Comparison of ENCODE assay signal across 15 mouse cellular contexts in the genomic region with DNA sequence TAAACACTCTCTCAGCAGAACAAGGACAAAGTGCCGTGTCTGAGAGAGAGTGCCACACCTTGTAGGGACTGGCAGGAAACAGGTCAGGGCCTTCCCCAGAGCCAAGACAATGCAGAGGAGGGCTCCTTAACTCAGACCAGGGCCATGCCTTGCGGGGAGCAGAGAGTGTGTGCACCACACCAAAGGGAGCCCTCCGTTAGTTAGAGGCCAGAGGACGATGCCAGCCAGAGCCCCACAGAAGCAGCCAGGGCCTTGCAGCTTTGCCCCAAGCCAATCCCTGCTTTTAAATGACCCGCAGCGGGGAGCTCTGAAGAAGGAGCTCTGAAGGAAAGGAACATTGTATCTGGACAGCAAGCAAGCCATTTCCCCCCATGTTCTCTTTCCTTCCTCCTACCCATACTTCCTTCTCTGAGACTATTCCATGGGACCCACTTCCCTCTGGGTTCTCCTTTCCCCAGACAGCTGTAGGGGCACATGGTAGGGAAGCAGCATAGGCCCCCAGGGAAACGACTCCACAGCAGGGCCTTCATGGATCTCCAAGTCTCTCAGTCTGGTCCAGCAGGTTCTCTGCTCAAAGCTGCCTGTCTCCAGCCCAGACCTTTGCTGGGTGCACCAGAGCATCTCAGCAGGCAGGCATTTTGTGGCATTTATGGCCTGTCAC. TPM values are rescaled to one million over a fixed set of nuclear protein-coding genes. Genes with fewer than 3 reads are reported as not detected.
A peak's percentile ranks its signal among the peaks of the same experiment; 100 is the strongest.
DNase-seq lines count a peak whose midpoint lies in the region; ATAC-seq and TF ChIP-seq lines count a peak whose summit lies in the region.
"Had no signal": no experiment of that assay in that cellular context is flagged by ENCODE, and none has a peak within 500 bp of the region (broad histone marks: within the 10 kb centered on the region; RNA-seq: fewer than 3 reads in every experiment).

No protein-coding gene starts in this region.

- TF ChIP-seq CTCF in heart, postnatal 0 days (IDR thresholded peaks at IDR 0.05; ENCODE audit: low read depth), result no peak
- no peak for TF ChIP-seq CTCF in midbrain, postnatal 0 days (IDR thresholded peaks at IDR 0.05)

- 77% methylated on average over 7 of the region's 7 CpGs for WGBS in embryonic facial prominence, embryonic 13.5 days
- WGBS in embryonic facial prominence, embryonic 10.5 days, result 82% methylated on average over 7 of the region's 7 CpGs
- 68% methylated on average over 7 of the region's 7 CpGs for WGBS in heart, postnatal 0 days
- 80% methylated on average over 7 of the region's 7 CpGs for WGBS in hindbrain, embryonic 13.5 days
- WGBS in midbrain, postnatal 0 days, result 84% methylated on average over 7 of the region's 7 CpGs

- no peaks in the 10 kb centered on the region for H3K9me3 ChIP-seq in embryonic facial prominence, embryonic 13.5 days
- H3K9me3 ChIP-seq in embryonic facial prominence, embryonic 10.5 days, result no peaks in the 10 kb centered on the region
- no peaks in the 10 kb centered on the region for H3K9me3 ChIP-seq in heart, postnatal 0 days (replicated peaks; ENCODE audit: control insufficient read depth, low read length)
- no peaks in the 10 kb centered on the region for H3K9me3 ChIP-seq in hindbrain, embryonic 13.5 days
- H3K9me3 ChIP-seq in midbrain, postnatal 0 days (ENCODE audit: low read length), result no peaks in the 10 kb centered on the region
- H3K9me3 ChIP-seq: kidney, embryonic 15.5 days had no signal

- H3K36me3 ChIP-seq in embryonic facial prominence, embryonic 13.5 days, result peaks cover 92% of the 10 kb centered on the region
- H3K36me3 ChIP-seq in embryonic facial prominence, embryonic 10.5 days (replicated peaks), result peaks cover 91% of the 10 kb centered on the region
- peaks cover 63% of the 10 kb centered on the region for H3K36me3 ChIP-seq in heart, postnatal 0 days (replicated peaks; ENCODE audit: control insufficient read depth, insufficient read depth, low read length)
- peaks cover 78% of the 10 kb centered on the region for H3K36me3 ChIP-seq in hindbrain, embryonic 13.5 days
- peaks cover 64% of the 10 kb centered on the region for H3K36me3 ChIP-seq in midbrain, postnatal 0 days (ENCODE audit: insufficient read depth, low read length)
- H3K36me3 ChIP-seq: G1E had no signal

- intact Hi-C loops in left cerebral cortex, postnatal 4 days (cut with DNase I), result no loop called here

- H3K9ac ChIP-seq in embryonic facial prominence, embryonic 13.5 days, result no peak overlapping the region
- no peak overlapping the region for H3K9ac ChIP-seq in heart, postnatal 0 days (replicated peaks; ENCODE audit: low read depth, low read length)
- peak overlapping the region; percentile 43 for H3K9ac ChIP-seq in hindbrain, embryonic 13.5 days
- 0 out of 2 replicates have a peak overlapping the region, but pooled peaks have one; percentile 29 for H3K9ac ChIP-seq in midbrain, postnatal 0 days (replicated peaks; ENCODE audit: low read length, poor library complexity, severe bottlenecking)
- H3K9ac ChIP-seq: kidney, embryonic 15.5 days had no signal

- no peak overlapping the region for H3K4me2 ChIP-seq in embryonic facial prominence, embryonic 13.5 days
- H3K4me2 ChIP-seq in heart, postnatal 0 days (ENCODE audit: low read depth, low read length), result no peak overlapping the region
- H3K4me2 ChIP-seq in hindbrain, embryonic 13.5 days, result no peak overlapping the region
- H3K4me2 ChIP-seq in midbrain, postnatal 0 days (ENCODE audit: low read depth, low read length, poor library complexity, severe bottlenecking), result no peak overlapping the region
- H3K4me2 ChIP-seq: kidney, embryonic 15.5 days; liver, embryonic 11.5 days had no signal

- TF ChIP-seq EP300 in heart, postnatal 0 days (IDR thresholded peaks at IDR 0.05; ENCODE audit: low read depth), result no peak

- H3K27me3 ChIP-seq in embryonic facial prominence, embryonic 13.5 days, result no peaks in the 10 kb centered on the region
- H3K27me3 ChIP-seq in embryonic facial prominence, embryonic 10.5 days (replicated peaks; ENCODE audit: low read depth, poor library complexity, severe bottlenecking), result no peaks in the 10 kb centered on the region
- no peaks in the 10 kb centered on the region for H3K27me3 ChIP-seq in heart, postnatal 0 days (ENCODE audit: control insufficient read depth, insufficient read depth, low read length)
- H3K27me3 ChIP-seq in hindbrain, embryonic 13.5 days, result no peaks in the 10 kb centered on the region
- H3K27me3 ChIP-seq in midbrain, postnatal 0 days (ENCODE audit: insufficient read depth, low read length), result no peaks in the 10 kb centered on the region
- H3K27me3 ChIP-seq: kidney, embryonic 15.5 days had no signal

- ATAC-seq in embryonic facial prominence, embryonic 13.5 days (ENCODE audit: insufficient number of reproducible peaks, insufficient read depth, low FRiP score, low TSS enrichment, low read depth), result no peak
- ATAC-seq in heart, postnatal 0 days (ENCODE audit: insufficient read depth, low read depth), result no peak
- no peak for ATAC-seq in hindbrain, embryonic 13.5 days (ENCODE audit: low FRiP score)
- ATAC-seq in midbrain, postnatal 0 days (ENCODE audit: low FRiP score), result no peak

- H3K4me3 ChIP-seq in embryonic facial prominence, embryonic 13.5 days, result no peak overlapping the region
- H3K4me3 ChIP-seq in embryonic facial prominence, embryonic 10.5 days, result no peak overlapping the region
- H3K4me3 ChIP-seq in heart, postnatal 0 days (ENCODE audit: low read depth, low read length), result no peak overlapping the region
- no peak overlapping the region for H3K4me3 ChIP-seq in hindbrain, embryonic 13.5 days
- no peak overlapping the region for H3K4me3 ChIP-seq in midbrain, postnatal 0 days (ENCODE audit: low read depth, low read length)
- H3K4me3 ChIP-seq: kidney, embryonic 15.5 days had no signal

- 0 out of 2 replicates have a peak overlapping the region, but pooled peaks have one; percentile 11 for H3K27ac ChIP-seq in embryonic facial prominence, embryonic 13.5 days
- no peak overlapping the region for H3K27ac ChIP-seq in embryonic facial prominence, embryonic 10.5 days (replicated peaks)
- peak overlapping the region; percentile 56 for H3K27ac ChIP-seq in heart, postnatal 0 days (ENCODE audit: low read depth)
- peak overlapping the region; percentile 79 for H3K27ac ChIP-seq in hindbrain, embryonic 13.5 days
- H3K27ac ChIP-seq in midbrain, postnatal 0 days (ENCODE audit: low read depth, low read length), result peak overlapping the region; percentile 44
- H3K27ac ChIP-seq: kidney, embryonic 15.5 days had no signal

- DNase-seq in embryonic facial prominence, embryonic 10.5 days (ENCODE audit: low spot score), result no peak
- no peak for DNase-seq in heart, postnatal 0 days (ENCODE audit: low spot score)
- no peak for DNase-seq in heart, adult 8-10 months (ENCODE audit: low spot score)
- DNase-seq in midbrain, postnatal 0 days (ENCODE audit: low spot score), result no peak
- no peak for DNase-seq in spleen, postnatal 4 days (ENCODE audit: low spot score in 2 of 2)
- DNase-seq in left cerebral cortex, postnatal 4 days, result no peak
- DNase-seq: adrenal gland, postnatal 36 days; cerebellum, adult 11 months; lung, postnatal 36 days; thymus, adult 2 months had no signal

- H3K4me1 ChIP-seq in embryonic facial prominence, embryonic 13.5 days, result no peaks in the 10 kb centered on the region
- peaks cover 4% of the 10 kb centered on the region; the same call in 1 of the 2 replicates for H3K4me1 ChIP-seq in embryonic facial prominence, embryonic 10.5 days
- peaks cover 12% of the 10 kb centered on the region; the same call in 1 of the 2 replicates for H3K4me1 ChIP-seq in heart, postnatal 0 days (ENCODE audit: control insufficient read depth, insufficient read depth)
- H3K4me1 ChIP-seq in hindbrain, embryonic 13.5 days (replicated peaks), result peaks cover 28% of the 10 kb centered on the region
- H3K4me1 ChIP-seq in midbrain, postnatal 0 days (ENCODE audit: insufficient read depth, low read length), result no peaks in the 10 kb centered on the region

RNA-seq across cellular contexts. Expression of gene Ppif, which starts 30.2 kb away (rescaled TPM):
- 31.4 and 34.1 TPM in 2 replicates for polyA plus RNA-seq in embryonic facial prominence, embryonic 13.5 days (2015; fragmentation: Nextera tagmentation; extraction: Ambion mirVana)
- polyA plus RNA-seq in embryonic facial prominence, embryonic 10.5 days (2016; fragmentation: Nextera tagmentation; extraction: Ambion mirVana), result 76.6 and 77.0 TPM in 2 replicates
- 205 and 222 TPM in 2 replicates for total RNA-seq in heart, postnatal 0 days (2014; rRNA removed; ENCODE audit: low replicate concordance)
- polyA plus RNA-seq in heart, postnatal 0 days (2015; fragmentation: Nextera tagmentation; extraction: Ambion mirVana), result 140 and 151 TPM in 2 replicates
- 100 to 1,000 TPM; 300 to 329 (median 307) TPM for total RNA-seq in heart, adult 8-10 months (2022)
- 28.0 and 32.0 TPM in 2 replicates for polyA plus RNA-seq in hindbrain, embryonic 13.5 days (2015; fragmentation: Nextera tagmentation; extraction: Ambion mirVana)
- total RNA-seq in midbrain, postnatal 0 days (2014; rRNA removed), result 51.4 and 55.8 TPM in 2 replicates
- polyA plus RNA-seq in midbrain, postnatal 0 days (2015; fragmentation: Nextera tagmentation; extraction: Ambion mirVana), result 50.2 and 52.2 TPM in 2 replicates
- 10 to 100 TPM; 19.9 to 20.8 TPM for total RNA-seq in left cerebral cortex, postnatal 4 days (2021)

Comparison
In these comparisons a context has a peak if more than half of its experiments do, and no peak if none do; other contexts are left out.
1. H3K9ac ChIP-seq: peak in hindbrain, embryonic 13.5 days (single experiment) and midbrain, postnatal 0 days (single experiment); none in embryonic facial prominence, embryonic 13.5 days (single experiment) and heart, postnatal 0 days (single experiment).